9 mouse cellular contexts compared by ENCODE assay signal in the genomic region with DNA sequence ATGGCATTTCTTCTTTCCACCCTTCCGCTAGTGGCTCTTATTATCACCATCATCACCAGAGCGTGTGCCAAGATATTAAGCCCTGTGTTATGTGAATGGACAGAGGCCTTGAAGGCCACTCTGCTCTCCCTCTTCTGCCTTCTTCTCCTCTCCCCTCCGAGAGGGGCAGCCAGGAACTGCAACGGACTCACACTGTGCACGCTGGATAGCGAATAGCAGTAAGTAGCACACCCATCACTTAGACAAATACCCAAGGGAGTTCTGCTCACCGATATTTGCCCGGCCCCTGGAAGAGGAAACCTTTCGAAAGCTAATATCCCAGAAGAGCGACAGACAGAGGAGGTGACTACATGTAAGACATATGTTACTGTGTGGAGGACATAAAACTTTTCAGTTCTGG. TPM values are rescaled to one million over a fixed set of nuclear protein-coding genes. Genes with fewer than 3 reads are reported as not detected.
DNase-seq lines count a peak whose midpoint lies in the region; ATAC-seq and TF ChIP-seq lines count a peak whose summit lies in the region.
"Had no signal": no experiment of that assay in that cellular context is flagged by ENCODE, and none has a peak within 500 bp of the region (broad histone marks: within the 10 kb centered on the region; RNA-seq: fewer than 3 reads in every experiment).

No protein-coding gene starts in this region.

- ATAC-seq in lung, embryonic 15.5 days (ENCODE audit: borderline replicate concordance, extremely low read depth, low FRiP score, low TSS enrichment) = no peak
- no peak for ATAC-seq in embryonic facial prominence, embryonic 14.5 days (ENCODE audit: low read depth)
- no peak for ATAC-seq in limb, embryonic 14.5 days (ENCODE audit: low FRiP score, low read depth)
- no peak for ATAC-seq in stomach, embryonic 16.5 days (ENCODE audit: insufficient read depth, low FRiP score)

- H3K9me3 ChIP-seq in lung, embryonic 15.5 days = no peaks in the 10 kb centered on the region
- no peaks in the 10 kb centered on the region for H3K9me3 ChIP-seq in embryonic facial prominence, embryonic 14.5 days (ENCODE audit: control insufficient read depth, low read length)
- H3K9me3 ChIP-seq in limb, embryonic 14.5 days (ENCODE audit: control insufficient read depth, low read length) = no peaks in the 10 kb centered on the region
- no peaks in the 10 kb centered on the region for H3K9me3 ChIP-seq in stomach, embryonic 16.5 days (replicated peaks; ENCODE audit: control insufficient read depth, low read length)
- H3K9me3 ChIP-seq: limb, embryonic 15.5 days had no signal

- WGBS in lung, embryonic 15.5 days = 17% methylated on average over 10 of the region's 10 CpGs
- 9% methylated on average over 10 of the region's 10 CpGs for WGBS in embryonic facial prominence, embryonic 14.5 days
- WGBS in limb, embryonic 14.5 days = 12% methylated on average over 10 of the region's 10 CpGs
- WGBS in stomach, embryonic 16.5 days = 18% methylated on average over 10 of the region's 10 CpGs

- H3K27ac ChIP-seq in lung, embryonic 15.5 days = no peak overlapping the region
- H3K27ac ChIP-seq in embryonic facial prominence, embryonic 14.5 days (replicated peaks; ENCODE audit: low read depth, low read length) = no peak overlapping the region
- H3K27ac ChIP-seq in limb, embryonic 14.5 days (replicated peaks; ENCODE audit: low read depth, low read length) = no peak overlapping the region
- H3K27ac ChIP-seq in stomach, embryonic 16.5 days (ENCODE audit: low read length) = peak overlapping the region; percentile 22; the same call in 1 of the 2 replicates
- H3K27ac ChIP-seq: limb, embryonic 15.5 days had no signal

- 0 out of 2 replicates have a peak, but pooled peaks cover 5% of the 10 kb centered on the region for H3K36me3 ChIP-seq in lung, embryonic 15.5 days
- no peaks in the 10 kb centered on the region for H3K36me3 ChIP-seq in embryonic facial prominence, embryonic 14.5 days (ENCODE audit: control insufficient read depth, insufficient read depth, low read length)
- H3K36me3 ChIP-seq in limb, embryonic 14.5 days (ENCODE audit: control insufficient read depth, insufficient read depth, low read length) = no peaks in the 10 kb centered on the region
- no peaks in the 10 kb centered on the region for H3K36me3 ChIP-seq in stomach, embryonic 16.5 days (ENCODE audit: control insufficient read depth, insufficient read depth, low read length)
- H3K36me3 ChIP-seq: limb, embryonic 15.5 days had no signal

- H3K27me3 ChIP-seq in lung, embryonic 15.5 days = peaks cover 63% of the 10 kb centered on the region
- H3K27me3 ChIP-seq in embryonic facial prominence, embryonic 14.5 days (replicated peaks; ENCODE audit: control insufficient read depth, insufficient read depth, low read length) = peaks cover 75% of the 10 kb centered on the region
- peaks cover 68% of the 10 kb centered on the region for H3K27me3 ChIP-seq in limb, embryonic 14.5 days (ENCODE audit: control insufficient read depth, insufficient read depth, low read length)
- peaks cover 38% of the 10 kb centered on the region for H3K27me3 ChIP-seq in stomach, embryonic 16.5 days (ENCODE audit: control insufficient read depth, insufficient read depth, low read length)

- peaks cover 32% of the 10 kb centered on the region for H3K4me1 ChIP-seq in lung, embryonic 15.5 days
- H3K4me1 ChIP-seq in embryonic facial prominence, embryonic 14.5 days (ENCODE audit: control insufficient read depth, insufficient read depth, low read length) = peaks cover 10% of the 10 kb centered on the region; the same call in 1 of the 2 replicates
- peaks cover 16% of the 10 kb centered on the region for H3K4me1 ChIP-seq in limb, embryonic 14.5 days (ENCODE audit: control insufficient read depth, insufficient read depth, low read length)
- peaks cover 11% of the 10 kb centered on the region for H3K4me1 ChIP-seq in stomach, embryonic 16.5 days (ENCODE audit: control insufficient read depth, insufficient read depth, low read length)

- H3K4me2 ChIP-seq in lung, embryonic 15.5 days = peak overlapping the region; percentile 77
- peak overlapping the region; percentile 95 for H3K4me2 ChIP-seq in embryonic facial prominence, embryonic 14.5 days (ENCODE audit: low read depth, low read length)
- 0 out of 2 replicates have a peak overlapping the region, but pooled peaks have one; percentile 10 for H3K4me2 ChIP-seq in limb, embryonic 14.5 days (replicated peaks; ENCODE audit: low read depth, low read length, severe bottlenecking)
- H3K4me2 ChIP-seq in stomach, embryonic 16.5 days (ENCODE audit: low read depth, low read length) = peak overlapping the region; percentile 78

- peak overlapping the region; percentile 23; the same call in 1 of the 2 replicates for H3K9ac ChIP-seq in lung, embryonic 15.5 days
- peak overlapping the region; percentile 77; the same call in 1 of the 2 replicates for H3K9ac ChIP-seq in embryonic facial prominence, embryonic 14.5 days (ENCODE audit: low read depth, low read length)
- H3K9ac ChIP-seq in limb, embryonic 14.5 days (ENCODE audit: low read depth, low read length, severe bottlenecking) = no peak overlapping the region
- peak overlapping the region; percentile 85 for H3K9ac ChIP-seq in stomach, embryonic 16.5 days (ENCODE audit: low read length)
- H3K9ac ChIP-seq: limb, embryonic 15.5 days had no signal

- TF ChIP-seq POLR2A in limb, embryonic 14.5 days (IDR thresholded peaks at IDR 0.05; ENCODE audit: borderline replicate concordance, extremely low read depth, insufficient read depth, insufficient read length) = no peak

- H3K4me3 ChIP-seq in lung, embryonic 15.5 days = peak overlapping the region; percentile 54
- H3K4me3 ChIP-seq in embryonic facial prominence, embryonic 14.5 days (ENCODE audit: low read depth, low read length) = peak overlapping the region; percentile 59
- peak overlapping the region; percentile 49; the same call in 1 of the 2 replicates for H3K4me3 ChIP-seq in limb, embryonic 14.5 days (replicated peaks; ENCODE audit: low read length)
- H3K4me3 ChIP-seq in stomach, embryonic 16.5 days (replicated peaks; ENCODE audit: low read length) = peak overlapping the region; percentile 68

- DNase-seq in lung, adult 18-20 months = no peak
- no peak for DNase-seq in embryonic facial prominence, embryonic 14.5 days (ENCODE audit: low spot score)
- DNase-seq in limb, embryonic 14.5 days (ENCODE audit: low spot score) = no peak
- no peak for DNase-seq in frontal cortex, postnatal 14 days (ENCODE audit: low spot score in 2 of 2)
- no peak for DNase-seq in yolk sac, embryonic 10.5 days (ENCODE audit: low spot score)
- DNase-seq: right cerebral cortex, adult 18-20 months had no signal

RNA-seq across cellular contexts. Expression of gene Foxf2, which starts 4.9 kb away (rescaled TPM):
- 29.5 and 30.4 TPM in 2 replicates for polyA plus RNA-seq in lung, embryonic 15.5 days (2015; fragmentation: Nextera tagmentation; extraction: Ambion mirVana)
- polyA plus RNA-seq in embryonic facial prominence, embryonic 14.5 days (2014; fragmentation: Nextera tagmentation; extraction: Ambion mirVana) = 5.1 and 5.3 TPM in 2 replicates
- polyA plus RNA-seq in limb, embryonic 14.5 days (2012; rRNA removed) = 12.8 and 19.9 TPM in 2 replicates
- polyA plus RNA-seq in limb, embryonic 14.5 days (2014; fragmentation: Nextera tagmentation; extraction: Ambion mirVana) = 5.0 and 6.1 TPM in 2 replicates
- polyA plus RNA-seq in stomach, embryonic 16.5 days (2015; fragmentation: Nextera tagmentation; extraction: Ambion mirVana) = 11.9 and 12.2 TPM in 2 replicates

Comparison
In these comparisons a context has a peak if more than half of its experiments do, and no peak if none do; other contexts are left out.
1. H3K4me2 ChIP-seq: peak in every context shown above with its lines; median percentile 95 in embryonic facial prominence, embryonic 14.5 days; 78 in stomach, embryonic 16.5 days; 77 in lung, embryonic 15.5 days; 10 in limb, embryonic 14.5 days.